Mouse (Mus musculus) hindbrain, postnatal 0 days (tissue): ENCODE results near the gene Mypn. TPM values are rescaled to one million over a fixed set of nuclear protein-coding genes. Genes with fewer than 3 reads are reported as not detected.

Experiments used
- ATAC-seq: fragments of 200-750 bp; cut with Nextera tagmentation; 2 replicates; pipeline ENCODE4 v1.8.0; 2017; ENCODE audit warnings: mild to moderate bottlenecking, moderate TSS enrichment, moderate library complexity
- DNase-seq: peaks from one replicate; pipeline ENCODE4 v3.0.0-alpha.2; 2015; ENCODE audit warnings: low spot score
- H3K27ac ChIP-seq: fragments of 300-500 bp; sonication (generic); 2 replicates; pipeline ENCODE4 v1.5.1; 2014; ENCODE audit warnings: mild to moderate bottlenecking
- H3K27me3 ChIP-seq: fragments of 300-500 bp; sonication (generic); 2 replicates; pipeline ENCODE4 v1.6.1; 2014; ENCODE audit warnings: low read length, mixed read lengths; ENCODE audit not compliant: insufficient read depth
- H3K36me3 ChIP-seq: fragments of 300-500 bp; sonication (generic); 2 replicates; pipeline ENCODE4 v1.6.1; 2014; ENCODE audit warnings: low read length, mixed read lengths; ENCODE audit not compliant: insufficient read depth
- H3K4me1 ChIP-seq: fragments of 300-500 bp; sonication (generic); 2 replicates; pipeline ENCODE4 v1.6.1; 2014; ENCODE audit warnings: antibody characterized with exemption, low read length, mixed read lengths; ENCODE audit not compliant: insufficient read depth
- H3K4me2 ChIP-seq: fragments of 300-500 bp; sonication (generic); 2 replicates; pipeline ENCODE4 v1.6.1; 2014; ENCODE audit warnings: low read depth, mild to moderate bottlenecking, low read length, moderate library complexity, mixed read lengths
- H3K4me3 ChIP-seq: fragments of 300-500 bp; sonication (generic); 2 replicates; pipeline ENCODE4 v1.5.1; 2014; ENCODE audit warnings: low read length
- H3K9ac ChIP-seq: fragments of 300-500 bp; sonication (generic); replicated peaks from 2 replicates; pipeline ENCODE4 v1.6.1; 2014; ENCODE audit warnings: mild to moderate bottlenecking, low read length, moderate library complexity, mixed read lengths
- H3K9me3 ChIP-seq: fragments of 300-500 bp; sonication (generic); 2 replicates; pipeline ENCODE4 v1.6.1; 2016; ENCODE audit warnings: low read length, mixed read lengths
- CTCF ChIP-seq: IDR thresholded peaks from 2 replicates; pipeline ENCODE4 v1.5.1; 2016; ENCODE audit warnings: antibody characterized with exemption, control low read depth, low read depth
- WGBS: fragments of 180-500 bp; shearing (Covaris S2); extraction: QIAGEN DNeasy Blood & Tissue Kit; methylation state at CpG from one replicate; pipeline ENCODE4 v1.1.7; 2014; 5-methylcytosine and 5-hydroxymethylcytosine counted together
- polyA plus RNA-seq: library from polyadenylated mRNA; unstranded; fragments of >200 nt; fragmentation: Nextera tagmentation; extraction: Ambion mirVana; gene quantifications from 2 replicates; pipeline ENCODE4 v1.2.1, GENCODE M21; 2015
- total RNA-seq: library from RNA; depleted of rRNA; stranded (reverse); fragments of >200 nt; gene quantifications from 2 replicates; pipeline ENCODE4 v1.2.3, GENCODE M21; 2014

The Mypn gene
- total and polyA plus RNA-seq, 2 experiments from 2014 or later = 0.16 to 0.79 TPM

DNA sequence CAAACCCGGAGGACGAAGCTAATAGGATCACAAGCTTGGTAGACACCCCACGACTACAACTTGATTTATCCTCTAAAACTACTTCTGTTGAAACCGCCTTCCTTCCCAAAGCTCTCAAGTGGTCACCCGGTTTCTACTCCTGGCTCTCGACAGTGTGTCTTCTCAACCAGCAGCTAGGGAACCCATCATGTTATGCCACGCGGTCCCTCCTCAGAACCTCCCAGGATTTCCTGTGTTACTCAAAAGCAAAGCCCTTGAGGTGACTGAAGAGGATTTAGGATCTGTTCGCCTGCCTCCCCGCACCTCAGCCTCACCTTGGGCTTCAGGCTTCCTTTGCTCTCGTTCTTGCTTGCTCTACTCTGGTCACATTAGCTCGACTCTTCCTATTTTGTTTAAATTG, 35.6 kb downstream of the Mypn start:
- H3K27me3 ChIP-seq = no peaks in the 10 kb centered on the region
- H3K4me3 ChIP-seq = no peak overlapping the region
- ATAC-seq (no peak), DNase-seq (no peak)
- WGBS = 94% methylated on average over 12 of the region's 12 CpGs
- no peak overlapping the region for H3K27ac ChIP-seq
- no peak for TF ChIP-seq CTCF
- no peak overlapping the region for H3K9ac ChIP-seq
- H3K4me2 ChIP-seq = no peak overlapping the region
- no peaks in the 10 kb centered on the region for H3K36me3 ChIP-seq
- no peaks in the 10 kb centered on the region for H3K4me1 ChIP-seq
- H3K9me3 ChIP-seq = no peaks in the 10 kb centered on the region

- ATAC-seq = no peak
- WGBS = 83% methylated on average over 10 of the region's 10 CpGs
These were observed 36.3 kb downstream of the Mypn start for GRCm38 (mm10) chr10:63167241-63167995.

GRCm38 (mm10) chr10:63165752-63166412, 37.9 kb downstream of the Mypn start:
- 81% methylated on average over 16 of the region's 16 CpGs for WGBS
- no peak for TF ChIP-seq CTCF

More at GRCm38 (mm10) chr10:63167241-63167995, 36.3 kb downstream of the Mypn start:
- no peaks in the 10 kb centered on the region for H3K27me3 ChIP-seq
- no peak overlapping the region for H3K4me2 ChIP-seq
- no peaks in the 10 kb centered on the region for H3K4me1 ChIP-seq
- H3K4me3 ChIP-seq = no peak overlapping the region
- TF ChIP-seq CTCF = no peak
- no peak overlapping the region for H3K27ac ChIP-seq
- no peaks in the 10 kb centered on the region for H3K36me3 ChIP-seq
- H3K9ac ChIP-seq = no peak overlapping the region
- H3K9me3 ChIP-seq = no peaks in the 10 kb centered on the region
- no peak for DNase-seq

GRCm38 (mm10) chr10:63161240-63161639, 42.5 kb downstream of the Mypn start:
- DNase-seq (no peak), ATAC-seq (no peak)
- 64% methylated on average over 5 of the region's 5 CpGs for WGBS
- no peak overlapping the region for H3K27ac ChIP-seq
- H3K4me2 ChIP-seq = no peak overlapping the region
- no peak overlapping the region for H3K4me3 ChIP-seq
- no peak for TF ChIP-seq CTCF
- H3K4me1 ChIP-seq = no peaks in the 10 kb centered on the region
- H3K27me3 ChIP-seq = no peaks in the 10 kb centered on the region
- no peaks in the 10 kb centered on the region for H3K36me3 ChIP-seq
- no peak overlapping the region for H3K9ac ChIP-seq
- no peaks in the 10 kb centered on the region for H3K9me3 ChIP-seq

More at GRCm38 (mm10) chr10:63165752-63166412, 37.9 kb downstream of the Mypn start:
- Histone ChIP-seq H3K36me3 (no peaks in the 10 kb centered on the region), H3K27ac (no peak overlapping the region), H3K4me1 (no peaks in the 10 kb centered on the region), H3K4me3 (no peak overlapping the region), H3K4me2 (no peak overlapping the region), H3K9me3 (no peaks in the 10 kb centered on the region), H3K9ac (no peak overlapping the region), H3K27me3 (no peaks in the 10 kb centered on the region)
- DNase-seq (no peak), ATAC-seq (no peak)

- Histone ChIP-seq H3K4me1 (no peaks in the 10 kb centered on the region), H3K27ac (no peak overlapping the region), H3K4me2 (no peak overlapping the region), H3K9ac (no peak overlapping the region), H3K27me3 (no peaks in the 10 kb centered on the region), H3K9me3 (no peaks in the 10 kb centered on the region), H3K36me3 (no peaks in the 10 kb centered on the region), H3K4me3 (no peak overlapping the region)
- ATAC-seq (no peak), DNase-seq (no peak)
- no peak for TF ChIP-seq CTCF
- 78% methylated on average over 12 of the region's 12 CpGs for WGBS
These were observed 43.1 kb downstream of the Mypn start for GRCm38 (mm10) chr10:63160671-63161070.

GRCm38 (mm10) chr10:63158191-63158590, 45.6 kb downstream of the Mypn start:
- no peak overlapping the region for H3K27ac ChIP-seq
- TF ChIP-seq CTCF = no peak

DNA sequence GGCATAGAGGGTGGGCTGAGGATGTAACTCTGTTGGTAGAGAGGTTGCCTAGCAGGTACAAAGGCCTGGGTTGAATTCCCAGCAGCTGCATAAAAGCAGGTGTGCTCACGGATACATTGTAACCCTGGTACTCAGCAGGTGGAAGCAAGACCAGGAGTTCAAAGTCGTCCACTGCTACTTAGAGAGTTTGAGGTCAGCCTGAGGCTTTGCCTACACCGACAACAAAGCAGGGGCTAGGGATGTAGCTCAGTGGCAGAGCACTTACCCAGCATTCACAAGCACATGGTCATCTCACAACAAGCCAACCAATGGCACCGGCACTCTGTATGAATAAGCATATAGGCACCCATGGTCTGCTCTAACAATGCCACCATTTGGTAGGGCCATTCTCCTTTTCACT, 46.3 kb downstream of the Mypn start:
- WGBS = 86% methylated on average over 4 of the region's 4 CpGs
- no peak for ATAC-seq

More at GRCm38 (mm10) chr10:63158191-63158590, 45.6 kb downstream of the Mypn start:
- no peak overlapping the region for H3K9ac ChIP-seq
- H3K36me3 ChIP-seq = no peaks in the 10 kb centered on the region
- no peaks in the 10 kb centered on the region for H3K9me3 ChIP-seq
- H3K4me2 ChIP-seq = no peak overlapping the region
- WGBS = 81% methylated on average over 13 of the region's 13 CpGs
- no peak for ATAC-seq
- no peaks in the 10 kb centered on the region for H3K4me1 ChIP-seq
- DNase-seq = no peak
- no peaks in the 10 kb centered on the region for H3K27me3 ChIP-seq
- H3K4me3 ChIP-seq = no peak overlapping the region

More for the DNA sequence above, 46.3 kb downstream of the Mypn start:
- Histone ChIP-seq H3K4me2 (no peak overlapping the region), H3K36me3 (no peaks in the 10 kb centered on the region), H3K27me3 (no peaks in the 10 kb centered on the region), H3K27ac (no peak overlapping the region), H3K4me3 (no peak overlapping the region), H3K4me1 (no peaks in the 10 kb centered on the region), H3K9ac (no peak overlapping the region), H3K9me3 (no peaks in the 10 kb centered on the region)
- TF ChIP-seq CTCF = no peak
- no peak for DNase-seq
